Mouse (Mus musculus) layer of hippocampus, adult 8-10 months (tissue): ENCODE results near the gene Akap13. TPM values are rescaled to one million over a fixed set of nuclear protein-coding genes. Genes with fewer than 3 reads are reported as not detected.
"Not testable (repeated sequence)": the region's sequence is repeated elsewhere in the genome, so short reads cannot be mapped to it uniquely, and the experiment has no call there.

Experiments used
- DNase-seq, 2 experiments: peaks; one replicate each; pipeline ENCODE4 v3.0.0; 2022; ENCODE audit warnings: low spot score in 2 of 2
- total RNA-seq, 4 experiments: library from RNA; stranded (reverse); gene quantifications; 2 replicates each; pipeline ENCODE4 v1.2.4; 2022

Akap13 gene
- total RNA-seq, 4 experiments from 2014 or later = 57.3 to 73.0 (median 61.3) TPM

GRCm38 (mm10) chr7:75713959-75714358 lies 258.6 kb downstream of the Akap13 start:
- DNase-seq = no peak

GRCm38 (mm10) chr7:75715026-75715425 lies 259.7 kb downstream of the Akap13 start:
- no peak for DNase-seq

- DNase-seq = no peak
Observed at GRCm38 (mm10) chr7:75715939-75716338, 260.6 kb downstream of the Akap13 start.

- DNase-seq = no peak
Observed at GRCm38 (mm10) chr7:75717349-75717748, 262.0 kb downstream of the Akap13 start.

- DNase-seq = peak in 1 of 2 experiments; percentile 11
Observed at GRCm38 (mm10) chr7:75721302-75721701, 266.0 kb downstream of the Akap13 start.

GRCm38 (mm10) chr7:75724012-75724411 lies 268.7 kb downstream of the Akap13 start:
- no peak for DNase-seq

- DNase-seq = no peak
Observed at GRCm38 (mm10) chr7:75725899-75726298, 270.6 kb downstream of the Akap13 start.

- peak; percentile 22 to 49 for DNase-seq
Observed at GRCm38 (mm10) chr7:75726867-75727266, 271.5 kb downstream of the Akap13 start.

GRCm38 (mm10) chr7:75729652-75730051 lies 274.3 kb downstream of the Akap13 start:
- no peak for DNase-seq

- DNase-seq = no peak
Observed at GRCm38 (mm10) chr7:75730216-75730615, 274.9 kb downstream of the Akap13 start.

- DNase-seq = no peak
Observed at GRCm38 (mm10) chr7:75731951-75732350, 276.6 kb downstream of the Akap13 start.

GRCm38 (mm10) chr7:75733166-75733565 lies 277.8 kb downstream of the Akap13 start:
- DNase-seq = no peak

GRCm38 (mm10) chr7:75739075-75739725 lies 283.9 kb downstream of the Akap13 start:
- DNase-seq = peak; percentile 33 to 64

- DNase-seq = no peak
Observed at GRCm38 (mm10) chr7:75744528-75744927, 289.2 kb downstream of the Akap13 start.

GRCm38 (mm10) chr7:75744978-75745638 lies 289.8 kb downstream of the Akap13 start:
- no peak for DNase-seq

GRCm38 (mm10) chr7:75745969-75746368 lies 290.6 kb downstream of the Akap13 start:
- not testable (repeated sequence) for DNase-seq

GRCm38 (mm10) chr7:75750581-75750980 lies 295.2 kb downstream of the Akap13 start:
- no peak for DNase-seq

GRCm38 (mm10) chr7:75751161-75751803 lies 295.9 kb downstream of the Akap13 start:
- no peak for DNase-seq

- DNase-seq = no peak
Observed at GRCm38 (mm10) chr7:75752442-75753191, 297.3 kb downstream of the Akap13 start.

- DNase-seq = no peak
Observed at GRCm38 (mm10) chr7:75753192-75753783, 298.0 kb downstream of the Akap13 start.
